Mouse (Mus musculus) cerebellum, adult 2 months (tissue): Measurements from ENCODE around the gene Uqcrh. TPM values are rescaled to one million over a fixed set of nuclear protein-coding genes. Genes with fewer than 3 reads are reported as not detected.

ENCODE experiments used
- DNase-seq, 2 experiments: peaks; one replicate each; pipeline ENCODE4 v3.0.0; 2021
- H3K27ac ChIP-seq: fragments of 200-500 bp; 2 replicates; pipeline ENCODE4 v1.5.1; 2012; ENCODE audit warnings: low read length, control low read depth, inconsistent platforms; ENCODE audit not compliant: insufficient read depth
- H3K27me3 ChIP-seq: fragments of 200-500 bp; 2 replicates; pipeline ENCODE4 v1.6.1; 2012; ENCODE audit warnings: inconsistent platforms, mild to moderate bottlenecking, low read length, moderate library complexity; ENCODE audit not compliant: control insufficient read depth, insufficient read depth
- H3K4me1 ChIP-seq: fragments of 200-500 bp; 2 replicates; pipeline ENCODE4 v1.6.1; 2011; ENCODE audit warnings: low read length; ENCODE audit not compliant: control insufficient read depth, insufficient read depth
- H3K4me3 ChIP-seq: fragments of 200-500 bp; replicated peaks from 2 replicates; pipeline ENCODE3; 2011; ENCODE audit warnings: mild to moderate bottlenecking, low read depth, low read length, control low read depth; ENCODE audit not compliant: insufficient read depth
- CTCF ChIP-seq: fragments of 200-500 bp; IDR thresholded peaks from 2 replicates; pipeline ENCODE4 v1.5.1; 2011; ENCODE audit warnings: low read depth, mild to moderate bottlenecking, control low read depth, low read length, moderate library complexity, borderline replicate concordance; ENCODE audit not compliant: insufficient read depth
- POLR2A ChIP-seq: fragments of 200-500 bp; IDR thresholded peaks from 2 replicates; pipeline ENCODE4 v1.6.1; 2011; ENCODE audit warnings: low read length, control low read depth, borderline replicate concordance; ENCODE audit not compliant: insufficient read depth
- WGBS: fragments of 180-500 bp; shearing (Covaris S2); methylation state at CpG from one replicate; pipeline ENCODE4 v1.1.7; 2018; 5-methylcytosine and 5-hydroxymethylcytosine counted together
- polyA plus RNA-seq: library from polyadenylated mRNA; depleted of rRNA; stranded (reverse); fragments of >200 nt; gene quantifications from 2 replicates; pipeline ENCODE4 v1.2.3, GENCODE M21; 2012; rRNA removed

The Uqcrh gene
- polyA plus RNA-seq, result 830 and 872 TPM in 2 replicates

- Histone ChIP-seq H3K4me3 (peak within 1 kb of the TSS; percentile 93), H3K27ac (peak within 1 kb of the TSS; percentile 93), H3K27me3 (no peaks in the 10 kb centered on the region), H3K4me1 (peaks cover 13% of the 10 kb centered on the region; the same call in 1 of the 2 replicates)
- under 1% methylated on average over 55 of the region's 55 CpGs for WGBS
- peak; percentile 95 to 96 for DNase-seq
- TF ChIP-seq CTCF (no peak), POLR2A (peak; percentile 93; the same call in 1 of the 2 replicates)
Observed at GRCm38 (mm10) chr4:116074861-116075620, at the start of gene Uqcrh, which contains the start of gene Lrrc41. Gene Uqcrh (minus strand): TSS chr4:116075071. Gene Lrrc41 (plus strand): TSS chr4:116075269.

GRCm38 (mm10) chr4:116123602-116124519 lies 49.0 kb upstream of the Uqcrh start, which contains the start of the genes Rad54l and Pomgnt1:
Gene Rad54l (minus strand): TSS chr4:116123690.
Gene Pomgnt1 (plus strand): TSS chr4:116123840.
- 7% methylated on average over 24 of the region's 24 CpGs for WGBS
- H3K4me1 ChIP-seq, result no peaks in the 10 kb centered on the region; the same call in 1 of the 2 replicates
- TF ChIP-seq POLR2A, result no peak
- no peak for TF ChIP-seq CTCF
- no peaks in the 10 kb centered on the region for H3K27me3 ChIP-seq
- H3K27ac ChIP-seq, result no peak within 1 kb of the TSS; the same call in 1 of the 2 replicates
- H3K4me3 ChIP-seq, result peak within 1 kb of the TSS; percentile 93
- peak; percentile 74 to 82 for DNase-seq

GRCm38 (mm10) chr4:116122762-116123161 lies 47.9 kb upstream of the Uqcrh start:
- Histone ChIP-seq H3K27me3 (no peaks in the 10 kb centered on the region), H3K4me1 (no peaks in the 10 kb centered on the region; the same call in 1 of the 2 replicates), H3K27ac (no peak overlapping the region), H3K4me3 (no peak overlapping the region)
- WGBS, result 7% methylated on average over 1 of the region's 1 CpGs
- no peak for TF ChIP-seq CTCF
- no peak for TF ChIP-seq POLR2A
- no peak for DNase-seq

DNA sequence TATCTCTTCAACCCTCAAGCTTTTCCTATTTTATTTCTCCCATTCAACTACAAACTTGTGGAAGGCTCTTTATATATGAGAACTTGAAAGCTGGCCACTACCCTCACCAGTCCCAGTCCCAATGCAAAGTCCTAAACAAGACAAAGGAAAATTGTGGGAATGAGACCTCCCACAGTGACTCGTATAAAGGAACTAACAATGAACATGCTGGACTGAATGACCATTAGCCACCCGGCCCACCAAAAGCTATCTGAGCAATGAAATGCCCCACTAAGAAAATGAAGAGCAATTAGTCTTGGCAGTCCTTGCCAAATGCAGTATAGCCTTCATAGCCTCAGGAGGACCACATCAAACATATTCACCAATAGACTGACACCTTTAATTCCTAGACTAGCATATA lies 36.6 kb upstream of the Uqcrh start:
- Histone ChIP-seq H3K27ac (no peak overlapping the region), H3K27me3 (no peaks in the 10 kb centered on the region), H3K4me1 (no peaks in the 10 kb centered on the region), H3K4me3 (no peak overlapping the region)
- 63% methylated on average over 2 of the region's 2 CpGs for WGBS
- no peak for TF ChIP-seq POLR2A
- no peak for TF ChIP-seq CTCF
- no peak for DNase-seq

DNA sequence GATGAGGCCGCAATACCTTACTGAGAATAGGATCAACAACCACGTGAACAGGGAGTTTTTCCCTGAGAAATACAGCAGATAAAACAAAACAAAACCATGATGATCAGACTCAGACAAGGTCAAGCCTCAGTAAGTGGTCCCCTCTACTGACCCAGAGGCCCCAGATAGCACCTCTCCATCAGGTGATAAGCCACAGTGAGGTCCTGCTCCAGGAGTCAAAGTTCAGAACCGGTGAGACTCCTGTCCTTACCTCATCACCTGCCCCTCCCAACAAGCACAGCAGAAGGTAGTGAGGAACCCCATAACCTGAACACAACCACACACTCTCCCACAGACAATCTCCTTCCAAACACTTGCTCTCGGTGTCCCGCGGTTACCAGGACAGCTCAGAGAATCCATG lies 35.8 kb upstream of the Uqcrh start:
- Histone ChIP-seq H3K4me3 (no peak overlapping the region), H3K27ac (no peak overlapping the region), H3K4me1 (no peaks in the 10 kb centered on the region), H3K27me3 (no peaks in the 10 kb centered on the region)
- TF ChIP-seq POLR2A (no peak), CTCF (no peak)
- 91% methylated on average over 6 of the region's 6 CpGs for WGBS
- no peak for DNase-seq

DNA sequence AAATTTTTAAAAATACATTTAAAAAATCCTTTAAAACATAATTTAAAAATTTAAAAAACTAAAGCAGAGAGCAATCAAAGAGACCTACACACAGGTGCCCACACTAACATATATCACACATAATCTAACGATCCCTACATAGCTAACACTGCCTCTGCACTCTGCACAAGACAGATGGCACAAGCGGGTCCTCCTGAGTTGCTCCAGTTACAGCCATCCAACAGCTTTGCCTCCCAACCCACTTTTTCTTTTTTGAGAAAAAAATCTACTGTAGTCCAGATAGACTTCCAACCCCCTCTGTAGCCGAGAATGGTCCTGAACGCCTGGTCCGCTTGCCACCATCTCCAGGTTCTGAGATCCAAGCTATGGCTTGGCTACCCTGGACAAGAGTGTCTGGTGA lies 30.4 kb upstream of the Uqcrh start:
- no peak overlapping the region for H3K27ac ChIP-seq
- no peak for DNase-seq
- TF ChIP-seq POLR2A (no peak), CTCF (no peak)
- 92% methylated on average over 5 of the region's 5 CpGs for WGBS
- H3K4me1 ChIP-seq, result no peaks in the 10 kb centered on the region
- no peaks in the 10 kb centered on the region for H3K27me3 ChIP-seq
- no peak overlapping the region for H3K4me3 ChIP-seq

DNA sequence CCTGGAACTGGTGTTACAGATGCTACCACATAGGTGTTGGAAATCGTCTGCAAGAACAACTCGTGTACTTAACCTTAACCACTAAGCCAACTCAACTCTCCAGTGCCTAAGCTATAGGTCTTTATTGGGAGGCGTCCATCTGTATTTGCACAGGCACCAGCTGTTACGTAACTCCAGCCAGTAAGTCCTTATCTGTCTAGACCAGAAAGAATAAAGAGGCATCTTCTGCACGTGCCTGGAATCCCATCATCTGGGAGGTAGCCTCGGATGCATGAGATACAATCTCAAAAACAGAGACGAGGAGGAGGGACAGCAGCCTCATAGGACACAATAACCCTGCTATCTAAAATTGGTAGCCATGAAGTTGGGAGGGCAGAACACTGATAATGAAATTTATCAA lies 26.1 kb upstream of the Uqcrh start:
- WGBS, result 80% methylated on average over 7 of the region's 7 CpGs
- no peak for DNase-seq
- H3K4me1 ChIP-seq, result no peaks in the 10 kb centered on the region
- no peak overlapping the region for H3K4me3 ChIP-seq
- no peaks in the 10 kb centered on the region for H3K27me3 ChIP-seq
- no peak overlapping the region for H3K27ac ChIP-seq
- TF ChIP-seq CTCF, result no peak
- TF ChIP-seq POLR2A, result no peak

- no peak overlapping the region for H3K27ac ChIP-seq
- H3K4me1 ChIP-seq, result no peaks in the 10 kb centered on the region
- 88% methylated on average over 8 of the region's 8 CpGs for WGBS
- no peak overlapping the region for H3K4me3 ChIP-seq
- DNase-seq, result no peak
- TF ChIP-seq CTCF (no peak), POLR2A (no peak)
- no peaks in the 10 kb centered on the region for H3K27me3 ChIP-seq
Observed at GRCm38 (mm10) chr4:116097211-116097610, 22.3 kb upstream of the Uqcrh start.
